Mouse (Mus musculus) G1E (cell line): ENCODE measurements around the gene Tbx2. TPM values are rescaled to one million over a fixed set of nuclear protein-coding genes. Genes with fewer than 3 reads are reported as not detected.

Experiments used
- ATAC-seq: 2 replicates; pipeline ENCODE4 v1.8.0; 2016; ENCODE audit warnings: mild to moderate bottlenecking; ENCODE audit not compliant: insufficient number of reproducible peaks, poor library complexity, low FRiP score, severe bottlenecking; ENCODE audit errors: extremely low read depth
- DNase-seq: peaks from one replicate; pipeline ENCODE4 v3.0.0; 2012; ENCODE audit warnings: low spot score
- H3K27me3 ChIP-seq: 2 replicates; pipeline ENCODE4 v1.6.1; 2012; ENCODE audit warnings: mild to moderate bottlenecking, low read length, inconsistent platforms; ENCODE audit not compliant: insufficient read depth
- H3K36me3 ChIP-seq: replicated peaks from 2 replicates; pipeline ENCODE3; 2012; ENCODE audit warnings: mild to moderate bottlenecking, inconsistent platforms
- H3K4me1 ChIP-seq: 2 replicates; pipeline ENCODE4 v1.6.1; 2012; ENCODE audit warnings: low read depth, low read length, inconsistent platforms, mixed read lengths; ENCODE audit not compliant: insufficient read depth
- H3K4me3 ChIP-seq: 2 replicates; pipeline ENCODE4 v1.5.1; 2012; ENCODE audit warnings: low read depth, mild to moderate bottlenecking, inconsistent platforms, low read length, moderate library complexity, mixed read lengths
- H3K9me3 ChIP-seq: replicated peaks from 2 replicates; pipeline ENCODE4 v1.6.1; 2012; ENCODE audit warnings: inconsistent platforms
- CTCF ChIP-seq: IDR thresholded peaks from 2 replicates; pipeline ENCODE4 v1.5.1; 2012; ENCODE audit warnings: low read depth, low read length, inconsistent platforms, mixed read lengths
- GATA1 ChIP-seq: IDR thresholded peaks from 2 replicates; pipeline ENCODE4 v1.6.1; 2012; ENCODE audit warnings: borderline replicate concordance, low read length, inconsistent platforms, mixed read lengths
- GATA2 ChIP-seq: IDR thresholded peaks from 2 replicates; pipeline ENCODE4 v1.6.1; 2012; ENCODE audit warnings: low read depth, low read length, inconsistent platforms, borderline replicate concordance
- POLR2AphosphoS5 ChIP-seq: IDR thresholded peaks from 2 replicates; pipeline ENCODE4 v1.6.1; 2012; ENCODE audit warnings: low read depth, low read length, inconsistent platforms; ENCODE audit not compliant: insufficient replicate concordance
- TAL1 ChIP-seq: conservative IDR thresholded peaks from 2 replicates; pipeline ENCODE4 v1.6.1; 2012; ENCODE audit warnings: low read depth, low read length, inconsistent platforms, mixed read lengths
- polyA plus RNA-seq: library from polyadenylated mRNA; stranded (reverse); fragments of >175 nt; gene quantifications from 2 replicates; pipeline ENCODE4 v1.2.3, GENCODE M21; 2012
- total RNA-seq, 2 experiments: library from RNA; stranded (forward) in 1 of 2; stranded (reverse) in 1 of 2; fragments of 200-1000 nt in 1 of 2; fragments of >200 nt in 1 of 2; fragmentation: Nextera tagmentation in 1 of 2; gene quantifications; 2 replicates each; pipeline ENCODE4 v1.2.3; 2014 to 2017

Tbx2 gene
- total and polyA plus RNA-seq, 3 experiments = 0.24 to 0.53 TPM; not detected in 1

DNA sequence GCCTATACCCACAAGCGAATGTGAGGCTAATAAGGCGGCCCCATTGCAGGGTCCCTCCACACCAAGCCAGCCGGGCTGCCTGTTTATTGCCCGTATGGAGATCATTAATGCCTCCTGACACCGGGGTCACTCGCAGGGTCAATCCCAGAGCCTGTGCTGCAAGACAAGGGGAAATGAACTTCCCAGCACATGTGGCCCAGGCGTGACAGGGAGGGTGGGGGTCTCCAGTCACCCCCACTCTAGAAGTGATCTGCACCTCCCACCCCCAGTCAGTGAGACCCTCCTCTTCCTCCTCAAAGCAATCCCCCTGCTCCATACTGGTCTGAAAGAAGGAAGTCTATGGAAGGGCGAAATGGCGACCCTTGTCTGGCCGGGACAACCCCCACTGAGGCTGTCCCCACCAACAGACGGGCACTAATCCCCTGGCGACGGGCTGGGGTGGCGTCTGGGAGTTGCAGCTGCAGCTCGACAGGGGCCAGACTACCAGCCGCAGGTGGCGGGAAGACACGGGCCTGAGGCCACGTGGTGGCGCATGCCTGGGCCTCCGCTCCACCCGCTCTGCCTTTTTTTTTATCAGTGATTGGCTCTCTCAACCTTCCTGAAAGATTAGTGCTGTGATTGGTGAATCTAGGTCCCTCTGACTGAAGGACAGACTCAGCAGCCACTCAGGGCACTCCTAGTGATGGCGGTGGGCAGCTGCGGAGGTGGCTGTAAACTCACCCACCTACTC lies 43.9 kb downstream of the Tbx2 start:
- no peaks in the 10 kb centered on the region for H3K4me1 ChIP-seq
- DNase-seq = no peak
- peaks cover 12% of the 10 kb centered on the region for H3K27me3 ChIP-seq
- H3K4me3 ChIP-seq = no peak overlapping the region
- TF ChIP-seq CTCF (no peak), TAL1 (no peak), POLR2AphosphoS5 (no peak), GATA2 (no peak), GATA1 (no peak)
- no peak for ATAC-seq
- H3K9me3 ChIP-seq = no peaks in the 10 kb centered on the region
- no peaks in the 10 kb centered on the region for H3K36me3 ChIP-seq

DNA sequence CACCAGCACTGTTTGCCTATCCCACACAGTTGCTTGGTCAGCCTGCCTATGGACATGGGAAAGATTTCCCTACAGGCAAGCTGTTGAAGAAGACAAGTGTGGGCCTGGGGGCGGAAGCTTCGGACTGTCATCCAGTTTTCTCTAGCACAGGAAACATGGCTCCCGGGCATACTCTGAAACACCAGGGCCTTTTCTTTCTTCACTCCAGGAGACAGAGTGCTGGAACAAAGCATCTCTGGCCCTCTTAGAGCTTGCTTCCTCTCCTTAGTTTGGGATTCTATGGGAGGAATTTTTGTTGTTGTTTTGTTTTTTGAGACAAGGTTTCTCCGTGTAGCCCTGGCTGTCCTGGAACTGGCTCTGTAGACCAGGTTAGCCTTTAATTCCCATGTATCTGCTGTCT lies 52.1 kb downstream of the Tbx2 start:
- Histone ChIP-seq H3K4me1 (no peaks in the 10 kb centered on the region), H3K36me3 (no peaks in the 10 kb centered on the region), H3K4me3 (no peak overlapping the region), H3K9me3 (no peaks in the 10 kb centered on the region), H3K27me3 (peaks cover 26% of the 10 kb centered on the region)
- no peak for DNase-seq
- ATAC-seq = no peak
- no peak for TF ChIP-seq GATA1
- TF ChIP-seq TAL1 = no peak
- no peak for TF ChIP-seq CTCF
- TF ChIP-seq GATA2 = no peak
- no peak for TF ChIP-seq POLR2AphosphoS5

DNA sequence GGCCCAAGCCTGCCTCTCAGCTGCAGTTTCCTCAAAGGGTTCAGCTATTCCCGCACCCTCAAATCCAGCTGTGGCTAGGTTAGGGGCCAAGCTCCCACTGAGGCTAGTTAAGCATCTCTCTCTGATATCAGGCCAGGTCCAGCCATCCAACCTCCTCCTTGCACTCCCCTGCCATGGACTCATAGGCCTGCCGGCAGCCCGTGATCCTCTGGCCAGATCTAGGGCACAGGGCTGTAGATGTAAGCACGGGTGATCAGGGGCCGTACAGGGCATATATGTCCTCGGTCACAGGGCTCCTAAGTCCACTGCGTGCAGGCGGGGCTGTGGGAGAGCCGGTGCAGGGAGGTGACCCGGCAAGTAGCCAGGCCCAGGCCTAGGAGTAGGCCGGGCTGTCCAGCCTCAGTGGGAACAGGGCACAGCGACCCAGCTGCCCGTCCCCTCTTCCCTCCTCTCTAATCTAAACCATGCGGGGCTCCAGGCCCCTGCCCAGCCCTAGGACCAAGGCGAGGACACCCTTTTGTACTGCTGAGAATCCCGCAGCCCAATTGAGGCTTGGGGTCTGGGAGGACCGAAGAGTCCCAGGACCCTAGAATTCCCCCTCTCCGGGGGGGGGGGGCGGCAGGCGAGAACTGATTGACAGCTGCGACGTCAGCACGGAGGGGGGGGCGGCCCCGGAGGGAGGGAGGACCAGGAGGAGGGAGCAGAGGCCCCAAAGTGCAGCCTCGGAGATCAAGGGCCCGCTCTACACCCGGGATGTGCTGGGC lies 53.5 kb downstream of the Tbx2 start, which contains the start of gene Tbx4:
Tbx4 (plus strand) TSS at position 758 of the 764 bp plus-strand sequence.
- Histone ChIP-seq H3K9me3 (no peaks in the 10 kb centered on the region), H3K4me1 (no peaks in the 10 kb centered on the region), H3K27me3 (peaks cover 40% of the 10 kb centered on the region), H3K4me3 (no peak within 1 kb of the TSS), H3K36me3 (no peaks in the 10 kb centered on the region)
- DNase-seq = no peak
- no peak for ATAC-seq
- no peak for TF ChIP-seq CTCF
- no peak for TF ChIP-seq GATA1
- no peak for TF ChIP-seq GATA2
- TF ChIP-seq TAL1 = no peak
- no peak for TF ChIP-seq POLR2AphosphoS5

DNA sequence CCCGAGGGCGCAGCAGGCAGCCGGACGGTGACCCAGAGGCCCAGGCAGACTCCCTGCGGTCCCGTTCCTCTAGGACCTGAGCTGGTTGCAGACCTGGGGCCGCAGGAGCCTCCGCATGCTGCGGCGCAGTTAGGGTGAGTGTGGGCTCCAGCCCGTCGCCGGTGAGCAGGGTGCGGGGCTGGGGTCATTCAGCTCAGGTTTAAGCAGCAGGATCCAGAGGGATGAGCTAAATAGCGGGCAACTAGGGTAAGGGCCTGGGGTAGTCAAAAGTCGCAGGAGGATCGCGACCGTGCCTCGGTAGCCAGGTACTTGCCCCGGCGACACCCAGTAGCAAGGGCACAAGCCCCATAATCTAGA lies 54.1 kb downstream of the Tbx2 start:
- Histone ChIP-seq H3K9me3 (no peaks in the 10 kb centered on the region), H3K27me3 (peaks cover 45% of the 10 kb centered on the region), H3K36me3 (no peaks in the 10 kb centered on the region), H3K4me3 (no peak overlapping the region), H3K4me1 (no peaks in the 10 kb centered on the region)
- no peak for DNase-seq
- ATAC-seq = no peak
- TF ChIP-seq GATA2 = no peak
- no peak for TF ChIP-seq TAL1
- no peak for TF ChIP-seq GATA1
- no peak for TF ChIP-seq POLR2AphosphoS5
- TF ChIP-seq CTCF = no peak

DNA sequence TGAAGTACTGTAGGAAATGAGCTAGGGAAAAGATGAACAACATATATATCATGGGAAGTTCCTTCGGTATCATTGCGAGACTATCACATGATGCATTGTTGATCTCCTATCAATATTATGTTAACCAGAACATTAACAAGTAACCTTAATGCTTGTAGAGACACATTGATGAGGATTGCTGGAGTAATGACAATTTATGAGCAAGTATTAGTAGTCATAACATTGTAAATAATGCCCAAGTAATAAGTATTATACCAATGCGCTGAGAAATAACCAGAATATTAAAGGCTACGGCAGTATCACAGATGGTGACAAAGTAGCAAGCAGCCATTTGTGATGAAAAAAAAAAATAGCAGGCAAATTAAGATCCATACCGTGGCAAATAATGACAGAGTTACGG lies 54.9 kb downstream of the Tbx2 start:
- no peak for ATAC-seq
- H3K36me3 ChIP-seq = no peaks in the 10 kb centered on the region
- no peak for DNase-seq
- H3K4me1 ChIP-seq = no peaks in the 10 kb centered on the region
- TF ChIP-seq TAL1 = no peak
- no peak for TF ChIP-seq GATA2
- TF ChIP-seq GATA1 = no peak
- no peak for TF ChIP-seq POLR2AphosphoS5
- TF ChIP-seq CTCF = no peak
- no peaks in the 10 kb centered on the region for H3K9me3 ChIP-seq
- peaks cover 51% of the 10 kb centered on the region for H3K27me3 ChIP-seq
- no peak overlapping the region for H3K4me3 ChIP-seq

DNA sequence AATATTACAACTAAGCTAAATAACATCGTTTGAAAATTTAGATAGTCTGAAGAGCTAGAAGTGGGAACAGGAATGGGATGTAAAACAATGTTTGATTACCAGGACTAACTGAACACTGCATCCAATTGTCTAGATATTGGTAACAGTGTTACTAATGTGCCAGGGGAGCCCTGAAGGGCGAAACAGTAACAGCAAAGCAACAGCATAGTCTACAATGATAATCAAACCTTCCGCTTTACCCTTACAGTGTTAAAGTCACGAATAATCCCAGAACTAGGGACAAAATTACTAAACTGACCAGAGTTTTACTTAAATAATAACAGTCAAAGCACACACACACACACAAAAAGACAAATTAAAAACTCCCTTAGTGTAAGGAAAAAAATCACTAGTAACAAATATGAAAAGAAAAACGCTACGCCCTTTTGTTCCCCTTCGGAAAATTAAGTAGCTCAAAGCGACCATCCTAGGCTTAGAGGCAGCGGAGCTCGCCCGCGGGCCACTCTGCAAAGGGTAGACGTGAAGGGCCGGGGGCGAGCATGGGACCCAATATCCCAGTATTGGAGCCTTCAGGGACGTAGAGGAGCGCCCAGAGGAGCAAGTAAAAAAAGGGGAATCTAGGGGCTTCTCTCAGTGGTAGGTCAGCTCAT lies 55.6 kb downstream of the Tbx2 start:
- H3K27me3 ChIP-seq = peaks cover 57% of the 10 kb centered on the region

More for the DNA sequence above, 55.6 kb downstream of the Tbx2 start:
- no peak for ATAC-seq
- DNase-seq = no peak
- Histone ChIP-seq H3K4me3 (no peak overlapping the region), H3K9me3 (no peaks in the 10 kb centered on the region), H3K36me3 (no peaks in the 10 kb centered on the region), H3K4me1 (no peaks in the 10 kb centered on the region)
- TF ChIP-seq GATA2 = no peak
- no peak for TF ChIP-seq TAL1
- no peak for TF ChIP-seq POLR2AphosphoS5
- no peak for TF ChIP-seq GATA1
- TF ChIP-seq CTCF = no peak
